Mouse (Mus musculus) kidney, embryonic 16.5 days (tissue): ENCODE results near the gene Ciart. TPM values are rescaled to one million over a fixed set of nuclear protein-coding genes. Genes with fewer than 3 reads are reported as not detected.
A peak's percentile ranks its signal among the peaks of the same experiment; 100 is the strongest.
"Not testable (repeated sequence)": the region's sequence is repeated elsewhere in the genome, so short reads cannot be mapped to it uniquely, and the experiment has no call there.

Source experiments
- ATAC-seq: fragments of 200-750 bp; cut with Nextera tagmentation; 2 replicates; pipeline ENCODE4 v1.8.0; 2017; ENCODE audit warnings: moderate TSS enrichment; ENCODE audit not compliant: low FRiP score, low TSS enrichment
- H3K27ac ChIP-seq: fragments of 300-500 bp; sonication (generic); 2 replicates; pipeline ENCODE4 v1.5.1; 2014; ENCODE audit warnings: low read length
- H3K27me3 ChIP-seq: fragments of 300-500 bp; sonication (generic); 2 replicates; pipeline ENCODE4 v1.6.1; 2014; ENCODE audit warnings: low read length, control low read depth, mixed read lengths; ENCODE audit not compliant: insufficient read depth
- H3K36me3 ChIP-seq: fragments of 300-500 bp; sonication (generic); 2 replicates; pipeline ENCODE4 v1.6.1; 2014; ENCODE audit warnings: low read length, control low read depth, mixed read lengths; ENCODE audit not compliant: insufficient read depth
- H3K4me1 ChIP-seq: fragments of 300-500 bp; sonication (generic); 2 replicates; pipeline ENCODE4 v1.6.1; 2014; ENCODE audit warnings: low read length, control low read depth, mixed read lengths; ENCODE audit not compliant: insufficient read depth
- H3K4me2 ChIP-seq: fragments of 300-500 bp; sonication (generic); replicated peaks from 2 replicates; pipeline ENCODE4 v1.6.1; 2014; ENCODE audit warnings: low read depth, low read length
- H3K4me3 ChIP-seq: fragments of 300-500 bp; sonication (generic); 2 replicates; pipeline ENCODE4 v1.5.1; 2014; ENCODE audit warnings: mild to moderate bottlenecking, low read length
- H3K9ac ChIP-seq: fragments of 300-500 bp; sonication (generic); replicated peaks from 2 replicates; pipeline ENCODE4 v1.6.1; 2014; ENCODE audit warnings: low read length
- H3K9me3 ChIP-seq: fragments of 300-500 bp; sonication (generic); 2 replicates; pipeline ENCODE4 v1.6.1; 2016; ENCODE audit warnings: low read length, control low read depth
- WGBS: fragments of 180-500 bp; shearing (Covaris S2); extraction: QIAGEN DNeasy Blood & Tissue Kit; methylation state at CpG from one replicate; pipeline ENCODE4 v1.1.7; 2014; 5-methylcytosine and 5-hydroxymethylcytosine counted together
- polyA plus RNA-seq: library from polyadenylated mRNA; unstranded; fragments of >200 nt; fragmentation: Nextera tagmentation; extraction: Ambion mirVana; gene quantifications from 2 replicates; pipeline ENCODE4 v1.2.1, GENCODE M21; 2015

Gene Ciart
- polyA plus RNA-seq, result 5.8 and 6.0 TPM in 2 replicates

DNA sequence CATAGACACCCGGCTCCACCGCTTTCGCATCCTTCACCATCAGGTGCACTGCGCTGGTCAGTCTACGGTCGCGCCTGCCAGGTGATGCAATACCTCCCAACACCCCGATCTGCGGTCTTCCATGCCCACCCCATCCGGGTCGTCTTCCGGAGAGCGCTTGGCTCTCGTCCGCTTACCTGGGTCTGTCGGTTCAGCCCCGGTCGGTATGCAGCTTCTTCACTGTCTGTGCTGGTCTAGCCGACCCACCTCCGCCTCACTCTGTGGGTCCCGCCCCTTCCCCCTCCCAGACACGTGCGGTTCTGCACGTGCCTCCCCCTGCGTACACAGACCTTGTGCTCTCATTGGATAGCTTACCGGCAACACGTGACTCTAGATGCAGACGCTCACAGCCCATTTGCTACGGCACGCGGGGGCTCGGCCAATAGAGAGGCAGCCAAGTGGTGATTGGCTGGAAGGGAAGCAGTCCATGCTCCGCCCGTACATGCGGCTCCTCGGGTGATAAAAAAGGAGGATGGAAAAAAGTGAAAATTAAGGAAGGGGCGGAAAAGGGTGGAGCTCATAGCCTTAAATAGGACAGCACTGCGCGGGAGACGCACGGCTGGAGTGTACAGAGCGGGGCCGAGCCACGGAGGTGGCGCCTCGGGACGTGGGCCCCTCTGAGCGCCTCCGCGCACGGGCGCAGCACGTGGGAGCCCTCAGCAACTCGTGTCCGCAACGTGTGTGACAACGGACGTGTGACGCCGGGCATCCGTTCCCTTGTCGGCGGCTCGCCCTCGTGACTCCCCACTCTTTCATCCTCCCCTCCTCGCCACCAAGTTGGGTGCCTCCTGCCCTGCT is at the start of gene Ciart:
Gene Ciart (minus strand): TSS at position 273 of the 837 bp plus-strand sequence.
- Histone ChIP-seq H3K27ac (no peak within 1 kb of the TSS), H3K4me3 (peak within 1 kb of the TSS; percentile 52), H3K4me1 (peaks cover 9% of the 10 kb centered on the region; the same call in 1 of the 2 replicates), H3K9me3 (no peaks in the 10 kb centered on the region), H3K27me3 (no peaks in the 10 kb centered on the region), H3K4me2 (peak within 1 kb of the TSS; percentile 92), H3K36me3 (no peaks in the 10 kb centered on the region), H3K9ac (peak within 1 kb of the TSS; percentile 31)
- WGBS, result 0% methylated on average over 65 of the region's 66 CpGs
- peak; percentile 99 for ATAC-seq

DNA sequence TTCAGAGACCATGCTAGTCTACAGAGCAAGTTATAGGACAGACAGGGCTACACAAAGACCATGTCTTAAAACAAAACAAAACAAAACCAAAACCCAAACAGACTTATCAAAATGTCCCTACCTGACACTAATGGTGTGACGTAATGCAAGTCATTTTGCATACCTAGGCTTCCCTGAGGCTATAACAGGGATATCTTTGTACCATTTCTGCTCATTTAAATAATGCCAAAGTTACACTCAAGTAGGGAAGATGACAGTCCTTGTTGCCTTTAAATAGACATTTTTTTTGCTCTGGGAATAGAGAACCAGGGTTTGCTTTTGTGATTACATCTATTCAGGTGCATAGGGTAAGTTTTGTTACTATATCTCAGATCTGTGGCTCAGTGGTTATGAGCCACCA is 49.4 kb upstream of the Ciart start:
- Histone ChIP-seq H3K9me3 (no peaks in the 10 kb centered on the region), H3K4me2 (no peak overlapping the region), H3K27me3 (no peaks in the 10 kb centered on the region), H3K4me3 (no peak overlapping the region), H3K36me3 (peaks cover 22% of the 10 kb centered on the region), H3K4me1 (peaks cover 17% of the 10 kb centered on the region), H3K27ac (no peak overlapping the region), H3K9ac (no peak overlapping the region)
- WGBS, result 93% methylated on average over 1 of the region's 1 CpGs
- ATAC-seq, result no peak

DNA sequence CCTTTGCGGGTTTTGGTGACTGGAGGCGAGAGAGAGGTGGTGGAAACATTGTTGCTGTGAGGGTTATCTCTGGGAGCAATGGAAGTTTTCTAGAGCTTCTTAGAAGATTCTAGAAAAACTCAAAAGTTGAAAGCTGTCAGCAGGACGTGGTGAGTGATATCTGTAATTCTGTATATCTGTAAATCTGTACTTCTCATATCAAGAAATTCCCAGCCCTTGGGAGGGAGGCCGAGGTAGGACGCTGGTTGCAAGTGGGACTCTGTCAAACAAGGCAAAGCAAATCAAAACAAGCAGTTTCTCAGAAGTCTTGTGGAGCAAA is 48.4 kb upstream of the Ciart start:
- WGBS, result 1% methylated on average over 5 of the region's 5 CpGs
- peaks cover 17% of the 10 kb centered on the region for H3K4me1 ChIP-seq
- H3K27ac ChIP-seq, result peak overlapping the region; percentile 85
- H3K36me3 ChIP-seq, result peaks cover 20% of the 10 kb centered on the region
- H3K9ac ChIP-seq, result peak overlapping the region; percentile 95
- H3K27me3 ChIP-seq, result no peaks in the 10 kb centered on the region
- peak overlapping the region; percentile 93 for H3K4me3 ChIP-seq
- H3K4me2 ChIP-seq, result peak overlapping the region; percentile 79
- no peak for ATAC-seq
- no peaks in the 10 kb centered on the region for H3K9me3 ChIP-seq

DNA sequence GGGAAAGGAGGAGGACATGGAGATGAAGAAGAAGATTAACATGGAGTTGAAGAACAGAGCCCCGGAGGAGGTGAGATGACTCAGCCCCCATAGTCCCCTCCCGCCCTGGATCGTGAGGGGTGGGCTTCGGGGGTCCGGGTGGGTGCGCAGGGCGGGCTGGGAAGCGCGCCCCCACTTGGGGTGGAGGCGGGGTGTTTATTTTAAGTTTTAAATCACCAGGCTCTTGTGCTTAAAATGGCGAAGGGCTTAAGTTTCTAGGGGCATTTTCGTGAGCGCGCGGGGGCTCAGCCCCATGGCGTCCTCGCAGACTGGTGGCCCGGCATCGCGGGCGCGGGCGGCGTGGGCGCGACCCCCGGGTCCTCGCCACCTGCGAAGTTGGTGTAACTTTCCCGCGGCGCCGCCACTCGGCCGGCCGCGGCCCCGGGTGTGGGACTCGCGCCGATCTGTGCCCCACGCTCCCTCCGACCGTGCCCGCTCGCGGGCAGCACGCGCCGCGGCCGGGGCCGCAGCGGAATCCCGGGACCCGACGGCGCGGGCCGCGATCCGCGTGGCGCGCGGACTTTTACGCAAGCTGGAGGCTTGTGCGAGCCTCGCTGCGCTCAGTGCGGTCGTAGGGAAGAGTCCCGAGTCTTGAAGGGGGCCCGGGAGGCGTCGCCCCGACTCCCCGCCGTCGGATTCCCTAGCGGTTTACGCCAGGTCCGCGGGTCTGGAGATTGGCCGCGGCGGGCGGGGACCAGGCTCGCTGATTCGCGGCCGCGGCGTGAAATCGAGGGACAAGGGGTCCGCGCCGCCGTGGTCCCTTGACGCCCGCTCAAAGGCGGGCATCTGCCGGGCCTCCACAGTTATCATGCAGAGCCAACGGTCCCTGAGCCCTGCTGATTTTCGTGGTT is 47.8 kb upstream of the Ciart start:
- Histone ChIP-seq H3K4me1 (peaks cover 17% of the 10 kb centered on the region), H3K36me3 (peaks cover 15% of the 10 kb centered on the region), H3K27me3 (no peaks in the 10 kb centered on the region), H3K27ac (peak overlapping the region; percentile 85), H3K4me3 (peak overlapping the region; percentile 93), H3K4me2 (peak overlapping the region; percentile 79), H3K9ac (peak overlapping the region; percentile 95), H3K9me3 (no peaks in the 10 kb centered on the region)
- under 1% methylated on average over 105 of the region's 105 CpGs for WGBS
- ATAC-seq, result peak; percentile 13; the same call in 1 of the 2 replicates

DNA sequence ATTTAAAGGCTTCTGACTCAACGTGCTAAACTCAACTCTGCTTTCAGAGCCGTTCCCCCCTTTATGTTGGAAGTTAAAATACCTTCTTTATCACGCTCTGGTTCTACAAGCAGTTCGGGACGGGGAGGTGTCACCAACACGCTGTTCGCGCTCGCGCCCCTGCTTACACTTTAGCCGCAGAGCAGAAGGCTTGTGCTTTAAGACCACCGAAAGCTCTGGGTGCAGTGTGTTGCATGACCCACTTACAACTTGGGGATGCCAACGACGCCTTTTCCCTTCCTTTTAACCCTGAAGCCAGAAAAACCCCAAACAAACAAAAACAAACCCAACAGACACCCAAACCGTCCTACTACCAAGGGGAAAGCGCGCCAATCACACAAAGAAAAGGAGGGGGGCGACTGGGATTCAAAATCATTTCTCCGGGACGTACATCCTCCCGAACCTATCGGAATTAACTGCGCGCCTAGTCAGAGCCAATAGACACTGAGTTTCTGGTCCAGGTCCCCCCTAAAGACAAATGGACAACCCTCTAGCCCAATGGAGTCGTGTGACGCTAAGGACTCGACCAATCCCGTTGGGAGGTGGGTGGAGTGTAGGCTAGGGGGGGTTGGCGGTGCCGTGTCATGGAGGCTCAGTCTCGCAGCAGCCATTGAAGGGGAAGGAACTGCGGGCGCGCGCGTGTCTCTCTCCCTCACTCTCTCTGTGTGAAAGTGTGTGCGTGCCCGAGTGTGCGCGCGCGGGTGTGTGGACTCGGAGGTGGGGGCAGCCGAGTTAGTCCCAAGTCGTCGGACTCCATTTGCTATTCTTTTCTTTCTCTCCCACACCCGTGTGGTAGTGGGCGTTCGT is 46.8 kb upstream of the Ciart start, which contains the start of gene Anp32e:
Gene Anp32e (plus strand): TSS at position 589 of the 846 bp plus-strand sequence.
- under 1% methylated on average over 49 of the region's 49 CpGs for WGBS
- no peaks in the 10 kb centered on the region for H3K27me3 ChIP-seq
- H3K27ac ChIP-seq, result peak within 1 kb of the TSS; percentile 88
- peak within 1 kb of the TSS; percentile 81 for H3K4me2 ChIP-seq
- peak within 1 kb of the TSS; percentile 93 for H3K4me3 ChIP-seq
- peaks cover 17% of the 10 kb centered on the region for H3K4me1 ChIP-seq
- no peaks in the 10 kb centered on the region for H3K9me3 ChIP-seq
- ATAC-seq, result peak; percentile 100
- H3K9ac ChIP-seq, result peak within 1 kb of the TSS; percentile 95
- H3K36me3 ChIP-seq, result peaks cover 6% of the 10 kb centered on the region

DNA sequence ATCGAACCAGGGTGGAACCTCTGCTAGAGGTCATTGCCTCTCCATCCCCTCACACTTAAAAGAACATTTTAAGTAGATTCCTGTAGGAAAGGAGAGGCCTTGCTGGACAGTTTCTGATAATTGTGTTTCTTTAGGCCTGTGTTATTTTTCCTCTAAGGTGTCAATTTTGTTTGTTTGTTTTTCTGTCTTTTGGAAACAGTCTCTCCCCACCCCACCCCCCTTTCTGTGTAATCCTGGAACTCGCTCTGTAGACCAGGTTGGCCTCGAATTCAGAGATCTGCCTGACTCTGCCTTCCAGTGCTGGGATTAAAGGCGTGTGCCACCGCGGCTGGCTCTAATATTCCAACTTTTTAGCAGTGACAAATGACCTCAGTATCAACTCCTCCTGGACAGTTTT is 46.2 kb upstream of the Ciart start:
- 50% methylated on average over 6 of the region's 6 CpGs for WGBS

DNA sequence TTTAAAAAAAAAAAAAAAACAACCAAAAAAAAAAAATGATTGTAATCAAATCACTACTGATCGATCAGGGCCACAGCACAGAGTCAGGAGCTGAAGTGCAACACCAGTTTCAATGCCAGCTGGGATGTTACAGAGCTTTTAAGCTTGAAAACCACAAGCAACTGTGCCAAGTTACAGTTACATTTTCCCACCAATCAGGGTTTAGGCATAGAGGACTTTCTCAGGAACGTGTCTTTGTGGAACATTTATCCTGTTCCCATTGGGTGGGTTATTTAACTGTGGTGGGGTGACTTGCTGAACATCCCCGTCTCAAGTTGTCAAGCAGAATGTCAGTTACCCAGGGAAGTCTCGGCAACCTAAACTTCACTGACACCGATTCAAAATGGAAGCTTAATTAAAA is 43.0 kb upstream of the Ciart start:
- H3K27me3 ChIP-seq, result no peaks in the 10 kb centered on the region
- H3K9ac ChIP-seq, result no peak overlapping the region
- no peak for ATAC-seq
- no peaks in the 10 kb centered on the region for H3K9me3 ChIP-seq
- no peak overlapping the region for H3K27ac ChIP-seq
- no peak overlapping the region for H3K4me2 ChIP-seq
- no peaks in the 10 kb centered on the region for H3K36me3 ChIP-seq
- H3K4me1 ChIP-seq, result no peaks in the 10 kb centered on the region
- H3K4me3 ChIP-seq, result no peak overlapping the region
- WGBS, result 81% methylated on average over 5 of the region's 5 CpGs

More for the DNA sequence above, 46.2 kb upstream of the Ciart start:
- Histone ChIP-seq H3K4me2 (peak overlapping the region; percentile 81), H3K4me1 (peaks cover 17% of the 10 kb centered on the region), H3K4me3 (peak overlapping the region; percentile 93), H3K27me3 (no peaks in the 10 kb centered on the region), H3K9ac (peak overlapping the region; percentile 82), H3K27ac (peak overlapping the region; percentile 88), H3K9me3 (no peaks in the 10 kb centered on the region), H3K36me3 (no peaks in the 10 kb centered on the region)
- no peak for ATAC-seq

DNA sequence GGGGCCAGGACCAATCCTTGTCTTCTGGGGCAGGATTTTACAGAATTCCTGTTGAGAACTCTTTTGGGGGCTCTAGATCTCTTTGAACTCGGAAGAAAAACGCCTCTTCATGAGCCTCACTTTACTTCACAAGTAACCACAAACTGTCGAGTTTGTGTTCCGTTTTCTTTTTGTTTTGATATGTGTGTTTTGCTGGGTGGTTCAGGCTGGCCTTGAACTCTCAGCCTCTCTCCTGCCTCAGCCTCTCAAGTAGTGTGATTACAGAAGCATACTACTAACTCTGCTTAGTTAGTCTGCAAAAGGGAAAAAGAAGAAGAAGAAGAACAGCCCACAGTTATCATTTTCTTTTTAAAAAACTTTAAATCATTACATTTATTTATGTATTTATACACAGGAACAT is 42.1 kb upstream of the Ciart start:
- Histone ChIP-seq H3K4me2 (no peak overlapping the region), H3K4me3 (no peak overlapping the region), H3K27ac (no peak overlapping the region), H3K9ac (no peak overlapping the region), H3K36me3 (no peaks in the 10 kb centered on the region), H3K27me3 (no peaks in the 10 kb centered on the region), H3K9me3 (no peaks in the 10 kb centered on the region), H3K4me1 (no peaks in the 10 kb centered on the region)
- 84% methylated on average over 4 of the region's 4 CpGs for WGBS
- ATAC-seq, result no peak

DNA sequence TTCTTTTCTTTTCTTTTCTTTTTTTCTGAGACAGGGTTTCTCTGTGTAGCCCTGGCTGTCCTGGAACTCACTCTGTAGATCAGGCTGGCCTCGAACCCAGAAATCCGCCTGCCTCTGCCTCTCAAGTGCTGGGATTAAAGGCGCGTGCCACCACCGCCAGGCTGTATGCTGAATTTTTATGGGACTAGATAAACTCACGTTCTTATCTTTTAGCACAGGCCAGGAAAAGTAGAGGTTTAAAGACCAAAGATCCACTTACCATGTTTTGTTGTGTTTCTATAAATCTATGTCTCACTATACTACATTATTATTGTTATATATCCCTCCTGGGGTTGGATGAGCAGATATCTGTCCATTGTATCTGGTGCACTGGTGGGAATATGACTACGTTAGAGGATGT is 41.4 kb upstream of the Ciart start:
- H3K27me3 ChIP-seq, H3K4me3 ChIP-seq, H3K9me3 ChIP-seq, H3K4me1 ChIP-seq, H3K36me3 ChIP-seq, H3K9ac ChIP-seq, H3K27ac ChIP-seq, ATAC-seq, H3K4me2 ChIP-seq: not testable (repeated sequence)
- 92% methylated on average over 7 of the region's 7 CpGs for WGBS
